Mouse (Mus musculus): ENCODE results near the gene Lurap1l.

- TF ChIP-seq POLR2A (IDR thresholded peaks at IDR 0.05; ENCODE audit: low read depth, low read length) (peak; percentile 15), CTCF (conservative IDR thresholded peaks at IDR 0.05; ENCODE audit: insufficient read depth, insufficient read length, low read depth, low read length) (peak; percentile 61; the same call in 1 of the 2 replicates)
Measured at GRCm38 (mm10) chr4:80911706-80912540, 1.5 kb downstream of the Lurap1l start.

Data from kidney, adult 2 months (tissue).